Mouse (Mus musculus) megakaryocyte-erythroid progenitor cell, adult 5-6 weeks (primary cell): Measurements from ENCODE around the gene Plg. TPM values are rescaled to one million over a fixed set of nuclear protein-coding genes. Genes with fewer than 3 reads are reported as not detected.

Experiments used
- ATAC-seq: replicated peaks from 2 replicates; pipeline ENCODE4 v1.8.0; 2016; ENCODE audit warnings: mild to moderate bottlenecking, inconsistent platforms; ENCODE audit not compliant: severe bottlenecking, poor library complexity, low FRiP score, low TSS enrichment
- total RNA-seq, 2 experiments: library from RNA; stranded (forward) in 1 of 2; stranded (reverse) in 1 of 2; fragments of 200-1000, 215-1000 nt in 1 of 2; fragments of >200 nt in 1 of 2; fragmentation: Nextera tagmentation in 1 of 2; gene quantifications; 2 replicates each; pipeline ENCODE4 v1.2.3; 2014 to 2017

Gene Plg
- total RNA-seq, 2 experiments from 2014 or later = not detected

- ATAC-seq = no peak
These were observed 59.4 kb downstream of the Plg start for GRCm38 (mm10) chr17:12437771-12438170.

- ATAC-seq = no peak
These were observed 66.2 kb downstream of the Plg start for GRCm38 (mm10) chr17:12444561-12444960.

GRCm38 (mm10) chr17:12451234-12451633 lies 72.8 kb downstream of the Plg start:
- no peak for ATAC-seq

GRCm38 (mm10) chr17:12452862-12453531 lies 74.6 kb downstream of the Plg start:
- no peak for ATAC-seq

GRCm38 (mm10) chr17:12453691-12454090 lies 75.3 kb downstream of the Plg start:
- no peak for ATAC-seq

GRCm38 (mm10) chr17:12455143-12455790 lies 76.9 kb downstream of the Plg start:
- 0 out of 2 replicates have a peak, but pooled peaks have one; percentile 58 for ATAC-seq

GRCm38 (mm10) chr17:12461168-12461567 lies 82.8 kb downstream of the Plg start:
- ATAC-seq = no peak

GRCm38 (mm10) chr17:12466501-12467000 lies 88.1 kb downstream of the Plg start:
- no peak for ATAC-seq

- no peak for ATAC-seq
These were observed 89.2 kb downstream of the Plg start for GRCm38 (mm10) chr17:12467642-12468041.

GRCm38 (mm10) chr17:12468745-12469144 lies 90.3 kb downstream of the Plg start:
- 0 out of 2 replicates have a peak, but pooled peaks have one; percentile 30 for ATAC-seq

Other genes starting within 250 kb of the Plg start
- 18.8 and 19.9 TPM in 2 replicates for gene Map3k4, start 59.8 kb upstream of the Plg start, total RNA-seq (2014; fragmentation: Nextera tagmentation)
- 18.2 and 20.2 TPM in 2 replicates for gene Map3k4, start 59.8 kb upstream of the Plg start, total RNA-seq (2017)
- 26.2 and 42.0 TPM in 2 replicates for gene Slc22a3, start 129.1 kb downstream of the Plg start, total RNA-seq (2014; fragmentation: Nextera tagmentation)
- gene Slc22a3, start 129.1 kb downstream of the Plg start, total RNA-seq (2017) = 27.4 and 29.7 TPM in 2 replicates
- not detected in 2 replicates for gene Slc22a2, start 205.5 kb downstream of the Plg start, total RNA-seq (2014; fragmentation: Nextera tagmentation)
- not detected in 2 replicates for gene Slc22a2, start 205.5 kb downstream of the Plg start, total RNA-seq (2017)